Mouse (Mus musculus) left cerebral cortex, postnatal 25 days (tissue): ENCODE data around the gene Gm49378. TPM values are rescaled to one million over a fixed set of nuclear protein-coding genes. Genes with fewer than 3 reads are reported as not detected.
A peak's percentile ranks its signal among the peaks of the same experiment; 100 is the strongest.

Experiments
- DNase-seq, 2 experiments: peaks; one replicate each; pipeline ENCODE4 v3.0.0; 2022; ENCODE audit warnings: low spot score in 2 of 2, mixed read lengths in 1 of 2
- intact Hi-C: fragments of 180-260 bp; cut with DNase I; formaldehyde crosslinking; loops from one replicate; pipeline ENCODE4 v1.15.1; 2025
- total RNA-seq, 2 experiments: library from RNA; stranded (reverse); gene quantifications; 2 replicates each; pipeline ENCODE4 v1.2.3; 2021

Gene Gm49378
- total RNA-seq, 2 experiments from 2014 or later, result 3.9 to 4.7 TPM

DNA sequence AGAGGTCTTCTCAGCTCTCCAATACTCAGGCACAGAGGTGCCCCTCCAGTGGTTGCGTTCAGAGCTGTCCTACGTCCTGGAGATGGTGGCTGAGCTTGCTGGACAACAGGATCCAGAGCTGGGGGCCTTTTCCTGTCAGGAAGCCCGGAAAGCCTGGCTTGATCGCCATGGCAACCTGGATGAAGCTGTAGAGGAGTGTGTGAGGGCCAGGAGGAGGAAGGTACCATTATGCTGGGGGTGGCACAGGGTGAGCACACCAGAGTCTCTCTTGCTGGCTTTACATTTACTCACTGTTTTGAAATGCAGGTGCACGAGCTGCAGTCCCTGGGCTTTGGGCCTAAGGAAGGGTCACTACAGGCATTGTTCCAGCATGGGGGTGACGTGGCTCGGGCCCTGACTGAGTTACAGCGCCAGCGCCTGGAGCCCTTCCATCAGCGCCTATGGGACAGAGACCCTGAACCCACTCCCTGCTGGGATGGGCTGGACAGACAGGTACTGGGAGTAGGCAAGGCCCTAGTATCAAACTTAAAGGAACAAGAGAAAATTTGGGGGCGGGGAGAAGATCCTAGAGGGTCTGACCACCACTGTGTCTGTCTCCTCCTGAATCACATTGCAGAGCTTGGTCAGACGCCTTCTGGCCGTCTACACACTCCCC lies 41.5 kb downstream of the Gm49378 start:
- DNase-seq, result peak in 1 of 2 experiments; percentile 46
- intact Hi-C loops, result no loop called here

DNA sequence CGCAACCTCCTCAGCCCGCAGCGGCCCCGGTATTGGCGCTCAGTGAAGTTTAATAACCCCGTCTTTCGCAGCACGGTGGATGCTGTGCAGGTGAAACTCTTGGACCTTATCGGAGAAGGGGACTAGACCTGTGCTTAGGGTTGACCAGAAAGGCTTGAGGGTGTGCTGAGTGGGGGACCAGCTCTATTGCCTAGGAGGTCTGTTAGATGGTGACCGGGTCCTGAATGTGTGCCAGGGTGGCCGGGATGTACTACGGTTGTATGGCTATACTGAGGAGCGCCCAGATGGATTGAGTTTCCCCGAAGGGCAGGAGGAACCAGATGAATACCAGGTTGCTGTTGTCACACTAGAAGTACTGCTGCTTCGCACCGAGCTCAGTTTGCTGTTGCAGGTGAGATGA lies 45.5 kb downstream of the Gm49378 start:
- intact Hi-C loops, result loop anchor here (5.0 kb wide), 1 partner anchor 45 kb away; the partner anchor contains the start of genes Gm49378 and Ipo4
- no peak for DNase-seq

DNA sequence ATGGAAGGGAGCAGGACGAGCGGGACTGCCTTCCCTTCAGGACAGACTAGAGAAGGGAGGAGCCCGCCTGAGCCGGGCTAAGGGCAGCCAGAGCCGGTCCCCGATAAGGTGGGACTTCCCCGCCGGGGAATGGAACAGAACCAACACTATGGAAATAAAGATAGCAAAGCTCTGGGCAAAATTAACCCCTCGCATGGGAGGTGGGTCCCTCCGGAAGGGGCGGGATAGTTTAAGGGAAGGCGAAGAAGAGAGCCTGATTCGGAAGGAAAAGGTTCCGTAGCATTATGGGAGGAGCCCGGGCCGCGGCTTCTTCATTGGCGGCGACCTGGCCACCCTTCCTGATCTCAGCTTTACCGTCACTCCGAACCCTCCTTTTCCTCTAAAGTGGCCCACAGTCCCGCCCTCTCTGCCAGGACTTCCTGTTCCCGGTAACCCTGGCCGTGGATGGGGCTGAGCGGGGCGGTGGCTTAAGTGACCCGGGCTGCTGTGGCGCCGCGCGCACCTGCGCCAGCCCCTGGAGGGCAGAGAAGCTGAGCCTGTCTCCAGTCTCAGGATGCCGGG lies 46.3 kb downstream of the Gm49378 start, which contains the start of gene Rnf31:
TSS of gene Rnf31 (plus strand) at position 378 of the 561 bp plus-strand sequence.
- peak; percentile 93 to 98 for DNase-seq
- intact Hi-C loops, result loop anchor here (5.0 kb wide), 1 partner anchor 46 kb away; the partner anchor contains the start of genes Gm49378 and Ipo4

DNA sequence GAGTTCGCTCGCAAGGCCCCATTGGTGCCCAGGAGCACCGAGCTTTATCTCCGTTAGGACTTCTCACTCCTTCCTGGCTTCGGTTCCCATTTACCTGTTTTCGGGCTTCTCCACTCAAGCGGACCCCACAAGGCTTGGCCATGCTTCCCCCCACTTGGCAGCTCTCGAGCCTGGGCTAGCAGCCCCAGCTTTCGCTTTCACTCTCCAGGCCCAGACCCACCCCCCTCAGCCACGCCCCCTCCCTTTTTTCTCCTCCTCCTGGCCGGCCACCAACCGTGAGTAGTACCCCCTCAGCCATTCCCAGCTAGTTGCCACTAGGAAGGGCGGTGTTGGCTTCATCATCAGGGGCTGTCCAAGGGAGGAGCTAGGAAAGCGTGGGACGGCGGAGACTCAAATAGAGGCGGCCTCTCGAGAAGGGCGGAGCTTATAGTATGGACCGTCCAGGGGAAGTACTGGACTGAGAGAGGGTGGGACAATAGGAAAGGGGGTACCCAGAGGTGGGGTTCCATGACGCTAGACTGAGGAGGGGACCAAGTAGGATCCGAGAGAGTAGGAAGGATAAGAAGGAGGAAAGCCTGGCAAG lies 46.9 kb downstream of the Gm49378 start, which contains the start of gene Psme2:
TSS of gene Psme2 (minus strand) at position 366 of the 583 bp plus-strand sequence.
- intact Hi-C loops, result loop anchor here (5.0 kb wide), 1 partner anchor 46 kb away; the partner anchor contains the start of genes Gm49378 and Ipo4
- DNase-seq, result peak; percentile 88 to 97

DNA sequence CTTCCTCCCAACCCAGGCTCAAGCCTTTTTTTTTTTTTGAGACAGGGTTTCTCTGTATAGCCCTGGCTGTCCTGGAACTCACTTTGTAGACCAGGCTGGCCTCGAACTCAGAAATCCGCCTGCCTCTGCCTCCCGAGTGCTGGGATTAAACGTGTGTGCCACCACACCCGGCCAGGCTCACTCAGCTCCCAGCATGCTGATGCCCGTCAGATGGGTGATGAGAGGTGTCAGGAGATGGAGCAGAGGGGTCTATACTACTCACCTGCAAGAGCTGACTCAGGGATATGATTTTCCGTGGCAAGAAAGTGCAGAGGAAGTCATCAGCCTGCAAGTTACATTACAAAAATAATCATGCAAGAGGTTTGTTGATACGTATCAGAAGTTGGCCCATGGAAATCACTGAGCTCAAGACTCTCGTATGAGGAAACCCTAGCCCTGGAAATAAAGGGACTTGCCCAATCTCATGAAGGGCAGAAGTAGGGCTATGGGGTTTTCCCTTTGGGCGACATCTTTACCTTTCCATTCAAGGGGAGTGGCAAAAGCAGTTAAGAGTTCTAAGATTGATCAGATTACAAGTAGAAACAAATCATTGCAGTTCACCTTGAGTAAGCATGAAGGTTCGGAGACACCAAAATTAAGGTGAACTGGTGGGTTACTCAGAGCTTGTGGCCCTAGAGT lies 47.8 kb downstream of the Gm49378 start:
- no peak for DNase-seq
- intact Hi-C loops, result loop anchor here (5.0 kb wide), 1 partner anchor 47 kb away; the partner anchor contains the start of genes Gm49378 and Ipo4

DNA sequence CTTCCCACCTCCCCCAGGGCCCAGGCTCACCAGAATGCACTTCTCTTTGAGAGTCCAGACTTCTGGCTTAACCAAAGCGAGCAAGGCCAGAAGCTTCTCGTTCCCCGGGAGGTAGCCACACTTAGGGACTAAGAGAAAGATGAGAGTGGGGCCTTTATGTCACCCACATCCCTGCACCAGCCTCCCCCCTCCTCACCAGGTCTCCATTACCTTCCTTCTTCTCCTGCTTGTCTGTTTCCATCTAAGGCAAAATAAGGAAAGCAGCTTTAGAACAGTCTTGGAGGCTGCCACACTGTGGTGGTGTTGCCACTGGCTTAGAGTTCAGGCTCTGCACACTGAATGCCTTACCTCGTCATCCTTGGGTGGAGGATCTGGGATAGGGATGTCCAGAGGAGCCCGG lies 48.4 kb downstream of the Gm49378 start:
- DNase-seq, result no peak
- intact Hi-C loops, result no loop called here

DNA sequence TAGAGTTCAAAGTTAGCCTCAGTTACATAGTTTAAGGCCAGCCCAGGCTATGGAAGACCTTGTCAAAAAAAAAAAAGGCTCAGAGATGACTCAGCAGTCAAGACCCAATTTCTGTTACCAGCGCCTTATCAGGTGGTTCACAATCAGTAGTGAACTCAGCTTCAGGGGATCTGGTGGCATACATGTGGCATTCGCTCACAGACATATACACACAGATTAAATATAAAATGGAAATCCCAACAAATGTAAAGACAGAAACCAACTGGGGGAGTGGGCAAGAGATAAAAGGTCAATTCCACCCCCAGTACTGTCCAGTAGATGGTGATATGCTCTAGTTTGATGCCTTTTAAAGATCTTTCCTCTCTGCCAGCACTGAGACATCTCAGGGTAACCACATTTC lies 51.5 kb downstream of the Gm49378 start:
- intact Hi-C loops, result no loop called here
- DNase-seq, result no peak

DNA sequence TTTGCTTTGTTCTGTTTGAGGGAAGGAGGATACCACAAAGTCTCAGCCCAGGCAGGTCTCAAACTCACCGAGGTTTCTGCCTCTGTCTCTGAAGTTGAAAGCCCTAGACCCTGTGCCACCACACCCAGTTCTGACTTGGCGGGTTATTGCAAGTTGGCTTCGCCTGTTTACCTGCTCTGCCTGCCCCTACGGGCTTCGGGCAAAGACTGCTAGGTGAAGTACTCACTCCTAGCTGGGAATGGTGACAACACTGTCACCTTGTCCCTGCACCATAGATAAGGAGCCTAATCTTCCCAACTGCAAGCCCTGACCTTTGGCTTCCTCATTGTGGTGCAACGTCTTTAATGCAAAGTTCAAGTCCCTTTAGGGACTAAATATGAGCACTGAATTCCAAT lies 52.1 kb downstream of the Gm49378 start:
- intact Hi-C loops, result no loop called here
- no peak for DNase-seq

DNA sequence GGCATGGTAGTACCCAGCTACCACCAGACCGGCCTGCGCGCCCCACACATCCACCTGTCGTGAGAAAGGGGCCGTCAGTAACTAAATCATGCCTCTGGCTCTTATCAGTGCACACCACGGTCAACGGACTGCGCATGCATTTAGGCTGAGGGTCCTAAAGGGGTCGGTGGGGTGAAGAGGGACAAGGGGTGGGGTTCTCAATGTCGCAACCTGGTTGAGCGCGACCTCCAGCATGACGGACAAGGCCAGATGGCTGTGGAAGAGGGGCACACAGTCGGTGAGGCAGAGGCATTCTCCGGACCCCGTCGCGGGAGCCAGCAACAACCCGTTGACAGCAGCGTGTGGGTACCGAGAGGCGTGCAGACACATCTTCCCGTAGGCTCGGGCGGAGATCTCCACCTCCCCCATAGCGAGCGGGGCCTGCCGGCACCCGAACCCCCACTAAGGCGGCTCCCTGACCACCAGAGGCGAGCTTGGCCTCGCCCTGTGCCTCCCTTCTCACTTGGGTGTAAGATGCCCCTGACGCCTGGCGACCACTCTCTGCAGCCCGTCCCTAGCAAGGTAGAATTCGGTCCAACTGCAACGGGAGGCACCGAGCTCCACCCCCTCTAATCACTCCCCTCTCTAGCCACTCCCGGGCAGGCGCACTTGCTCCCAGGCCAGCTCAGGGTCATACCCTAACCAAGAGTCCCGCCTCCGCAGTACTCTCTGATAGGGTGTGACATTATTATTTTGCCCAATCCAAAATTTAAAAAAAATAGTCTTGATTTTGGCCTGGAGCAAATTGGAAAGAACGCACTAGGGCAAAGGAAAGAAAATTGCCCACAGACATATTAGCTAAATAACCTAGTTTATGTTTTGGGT lies 52.8 kb downstream of the Gm49378 start, which contains the start of gene Emc9:
TSS of gene Emc9 (minus strand) at position 601 of the 864 bp plus-strand sequence.
- peak; percentile 63 to 68 for DNase-seq
- intact Hi-C loops, result no loop called here

DNA sequence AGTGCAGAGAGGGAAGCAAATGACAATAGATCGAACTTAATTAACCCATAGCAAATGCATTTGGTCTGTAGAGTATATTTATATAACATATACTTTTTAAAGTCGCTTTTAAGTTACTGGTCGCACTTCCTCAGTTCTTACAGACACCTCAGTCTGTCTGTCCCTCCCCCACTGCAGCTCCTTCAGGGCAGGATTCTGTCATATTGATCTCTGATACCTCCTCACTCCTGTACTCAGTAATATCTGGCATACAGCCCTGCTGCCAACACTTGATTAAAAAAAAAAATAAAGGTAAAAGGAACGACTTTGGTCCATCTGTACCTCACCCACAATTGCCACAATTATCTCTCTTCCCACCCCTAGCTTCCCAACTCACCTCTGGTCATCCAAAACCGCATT lies 53.4 kb downstream of the Gm49378 start:
- DNase-seq, result no peak
- intact Hi-C loops, result no loop called here

DNA sequence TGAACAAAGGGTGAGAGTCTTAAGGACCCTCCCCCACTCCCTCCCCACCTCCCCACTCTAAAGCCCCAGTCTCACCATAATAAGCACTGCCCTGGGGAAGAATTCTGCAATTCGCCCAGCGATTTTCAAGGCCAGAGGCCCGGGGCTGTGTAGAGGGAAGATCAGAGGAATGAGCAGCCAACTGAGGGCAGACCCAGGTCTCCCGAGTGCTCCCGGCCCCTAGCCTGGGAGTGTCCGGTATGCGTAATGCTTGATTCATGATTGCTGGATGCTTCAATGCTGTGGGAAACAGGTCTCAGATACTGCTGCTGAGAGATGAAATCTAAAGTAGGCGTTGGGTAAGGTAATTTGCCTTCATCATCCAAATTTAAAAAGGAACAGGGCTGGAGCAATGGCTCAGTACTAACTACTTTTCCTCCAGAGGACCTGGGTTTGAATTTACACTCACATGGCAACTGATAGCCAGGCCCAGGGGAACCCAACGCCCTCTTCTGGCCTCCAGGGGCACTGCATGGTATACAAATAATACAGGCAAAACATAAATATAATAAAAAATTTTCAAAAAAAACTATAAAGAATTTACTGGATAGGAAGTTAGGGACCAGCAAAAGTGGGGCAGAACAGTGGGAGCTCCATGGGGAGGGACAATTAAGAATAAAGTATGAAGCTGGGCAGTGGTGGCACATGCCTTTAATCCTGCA lies 55.6 kb downstream of the Gm49378 start:
- DNase-seq, result no peak
- intact Hi-C loops, result no loop called here

DNA sequence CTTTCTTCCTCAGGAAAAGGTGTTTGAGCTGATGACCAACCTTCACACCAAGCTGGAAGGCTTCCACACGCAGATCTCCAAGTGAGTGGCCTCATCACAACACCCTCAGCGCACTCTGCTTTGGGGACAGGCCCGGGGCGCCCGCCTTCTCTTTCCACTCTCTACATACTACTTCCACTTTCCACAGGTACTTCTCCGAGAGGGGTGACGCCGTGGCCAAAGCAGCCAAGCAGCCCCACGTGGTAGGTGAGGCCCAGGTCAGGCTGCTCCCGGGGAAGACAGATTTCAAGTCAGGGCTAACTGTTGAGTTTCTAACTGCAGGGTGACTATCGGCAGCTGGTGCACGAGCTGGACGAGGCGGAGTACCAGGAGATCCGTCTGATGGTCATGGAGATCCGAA lies 57.0 kb downstream of the Gm49378 start:
- intact Hi-C loops, result no loop called here
- no peak for DNase-seq

DNA sequence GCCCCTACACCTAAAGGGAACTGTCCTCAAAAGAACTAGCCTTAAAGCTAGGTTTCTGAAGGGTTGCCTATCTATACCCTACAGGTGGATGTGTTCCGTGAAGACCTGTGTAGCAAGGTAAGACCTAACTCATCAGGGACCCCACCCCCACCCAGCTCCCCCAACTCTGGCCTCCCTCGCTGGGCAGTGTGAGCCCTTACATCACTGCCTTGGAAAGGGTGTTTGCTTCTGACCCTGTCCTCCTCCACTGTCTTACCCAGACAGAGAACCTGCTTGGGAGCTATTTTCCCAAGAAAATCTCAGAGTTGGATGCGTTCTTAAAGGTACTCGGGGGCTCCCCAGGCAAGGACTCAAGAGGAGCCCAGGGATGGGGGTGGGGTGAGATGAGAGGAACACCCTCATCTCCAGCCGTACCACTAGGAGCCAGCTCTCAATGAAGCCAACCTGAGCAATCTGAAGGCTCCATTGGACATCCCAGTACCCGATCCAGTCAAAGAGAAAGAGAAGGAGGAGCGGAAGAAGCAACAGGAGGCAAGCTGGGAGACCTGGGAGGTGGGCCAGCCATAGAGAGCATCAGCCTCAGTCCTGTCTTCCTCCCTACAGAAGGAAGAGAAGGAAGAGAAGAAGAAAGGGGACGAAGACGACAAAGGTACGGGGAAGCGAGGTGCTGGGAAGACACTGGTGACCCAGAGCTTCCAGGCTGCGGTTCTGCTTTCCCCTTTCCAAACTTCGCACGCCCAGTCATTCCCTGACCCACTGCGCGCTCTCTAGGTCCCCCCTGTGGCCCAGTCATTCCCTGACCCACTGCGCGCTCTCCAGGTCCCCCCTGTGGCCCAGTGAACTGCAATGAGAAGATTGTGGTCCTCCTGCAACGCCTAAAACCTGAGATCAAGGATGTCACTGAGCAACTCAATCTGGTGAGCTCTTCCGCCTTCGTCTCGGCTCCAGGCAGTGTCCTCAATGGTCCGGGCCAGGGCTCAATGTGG lies 57.9 kb downstream of the Gm49378 start:
- intact Hi-C loops, result loop anchor here (2.0 kb wide), 1 partner anchor 19 kb away; the partner anchor contains the start of genes A730061H03Rik and Dcaf11

More for the DNA sequence above, 57.9 kb downstream of the Gm49378 start:
- no peak for DNase-seq
